Mouse (Mus musculus): ENCODE data around the gene Lmntd1.

The Lmntd1 gene

DNA sequence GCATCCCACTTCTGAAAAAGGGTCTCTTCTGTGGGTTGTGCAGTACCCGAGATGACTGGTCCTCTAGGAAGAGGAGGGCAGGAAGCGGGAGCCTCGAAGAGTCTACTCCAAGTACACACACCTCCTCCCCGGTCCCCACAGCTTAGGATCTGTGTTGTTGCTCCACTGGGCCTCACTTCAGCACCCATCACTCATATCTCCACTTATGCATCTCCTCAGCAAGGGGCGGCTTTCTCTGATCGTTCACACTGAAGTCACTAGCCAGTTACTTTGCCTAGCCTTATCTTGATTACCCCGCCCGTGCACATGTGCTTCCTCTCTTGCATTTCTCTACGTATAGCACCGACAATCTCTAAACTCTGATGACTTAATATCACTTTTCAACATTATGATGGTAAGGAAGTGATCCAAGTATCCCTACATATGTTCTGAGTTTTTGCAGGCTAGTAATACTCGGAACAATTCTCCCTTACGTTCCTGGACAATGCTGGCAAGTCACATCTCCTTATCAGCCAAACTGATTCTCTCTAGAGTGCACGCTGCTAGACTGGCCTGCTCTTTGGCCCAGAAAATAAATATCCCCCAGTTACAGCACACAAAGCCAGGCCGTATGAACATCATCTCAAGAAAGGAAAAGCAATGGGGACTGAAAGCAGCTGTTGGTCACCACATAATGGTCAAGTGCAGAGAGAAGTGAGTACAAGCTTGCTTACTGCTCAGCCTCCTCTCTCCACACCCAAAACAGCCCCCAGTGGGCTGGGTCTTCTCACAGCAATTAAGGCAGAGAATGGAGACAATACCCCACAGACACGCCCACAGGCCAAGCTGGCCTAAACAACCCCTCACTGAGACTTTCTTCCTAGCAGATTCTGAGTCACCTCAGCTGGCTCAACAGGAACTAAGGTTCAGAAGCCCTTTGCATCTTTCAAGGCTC lies 56.8 kb downstream of the Lmntd1 start:
- in situ Hi-C loops (cut with MboI): no loop called here

DNA sequence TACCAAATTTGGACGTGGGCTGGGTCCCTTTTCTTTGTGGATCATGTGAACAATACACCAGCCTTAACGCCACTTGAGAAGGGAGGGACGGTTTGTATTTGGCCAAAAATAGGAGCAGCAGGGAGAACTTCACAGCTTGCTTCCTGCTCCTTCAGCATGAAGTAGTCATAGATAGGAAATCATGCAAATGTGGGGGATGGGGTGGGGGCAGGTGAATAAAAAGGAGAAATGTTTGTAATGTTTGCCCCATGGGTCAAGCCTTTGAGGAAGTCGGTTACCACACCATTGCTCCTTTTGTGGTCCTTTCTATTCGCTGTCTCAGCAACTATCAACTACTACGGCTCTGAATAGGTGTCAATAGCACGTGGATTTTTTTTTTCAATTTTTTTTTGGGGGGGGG lies 60.9 kb downstream of the Lmntd1 start:
- in situ Hi-C loops (cut with MboI): no loop called here

DNA sequence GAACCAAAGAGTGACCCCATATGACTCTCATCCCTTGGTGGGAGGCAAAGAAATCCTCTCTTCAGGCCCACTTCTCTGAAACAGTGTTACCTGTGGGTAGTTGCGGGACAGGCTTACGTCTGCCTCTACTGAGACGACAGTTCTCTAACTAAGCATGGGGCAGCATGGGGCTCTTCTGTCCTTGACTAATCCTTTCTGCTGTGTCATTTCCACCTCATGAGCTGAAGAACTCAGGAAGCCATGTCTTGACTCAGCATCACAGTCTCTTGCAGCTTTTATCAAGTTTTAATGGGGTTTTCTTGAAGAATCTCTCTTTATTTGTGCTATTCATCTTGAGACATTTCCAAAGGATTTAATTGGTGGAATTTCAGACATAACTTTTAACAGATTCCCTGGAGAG lies 61.3 kb downstream of the Lmntd1 start:
- in situ Hi-C loops (cut with MboI): no loop called here

DNA sequence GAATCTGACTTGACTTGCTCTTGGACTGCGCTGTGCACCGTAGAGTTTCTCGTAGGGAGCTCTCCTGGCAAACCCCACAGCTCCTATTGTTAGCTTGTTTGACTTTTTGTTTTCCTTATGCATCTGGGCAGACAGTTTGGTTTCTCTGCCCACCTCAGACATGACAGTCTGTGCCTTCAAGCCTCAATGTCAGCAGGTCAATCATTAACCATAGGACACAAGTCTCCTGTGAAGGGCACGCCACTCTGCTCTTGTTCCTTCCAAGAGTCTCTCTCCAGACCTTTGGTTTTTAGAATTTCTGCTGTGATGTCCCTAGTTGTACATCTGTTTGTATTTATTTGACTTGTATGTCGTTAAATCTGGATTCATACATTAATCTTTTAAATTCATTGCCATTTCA lies 63.1 kb downstream of the Lmntd1 start:
- in situ Hi-C loops (cut with MboI): no loop called here

DNA sequence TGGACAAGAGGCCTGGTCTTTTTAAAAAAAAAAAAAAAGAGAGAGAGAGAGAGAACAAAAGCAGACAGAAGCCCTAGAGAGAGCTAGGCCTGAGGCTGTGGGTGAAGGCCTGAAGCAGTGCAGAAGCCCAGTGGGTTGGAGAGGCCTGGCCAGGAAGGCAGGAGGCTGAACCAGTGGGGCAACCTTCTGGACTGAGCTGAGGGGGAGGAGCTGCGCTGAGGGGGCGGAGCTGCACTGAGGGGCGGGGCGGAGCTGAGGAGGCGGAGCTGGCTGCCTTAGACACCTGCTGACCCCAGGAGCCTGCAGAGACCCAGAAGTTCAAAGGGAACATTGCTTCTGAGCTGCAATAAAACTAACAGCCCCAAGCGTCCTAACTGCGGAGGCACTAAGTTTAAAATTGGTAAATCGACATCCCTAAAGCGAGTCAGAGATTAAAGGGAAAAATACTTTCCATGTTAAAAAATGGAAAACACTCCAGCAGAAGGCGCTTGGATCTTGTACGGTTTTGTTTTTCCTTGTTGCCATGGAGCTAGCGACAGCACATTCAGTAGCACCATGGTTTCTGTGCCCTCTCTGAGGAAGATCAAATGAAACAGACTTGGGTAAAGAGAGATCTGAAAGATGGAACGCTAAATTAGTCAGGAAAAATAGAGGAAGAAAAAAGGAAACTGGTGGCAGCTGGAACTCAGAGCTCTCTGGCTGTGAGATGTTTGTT lies 68.0 kb downstream of the Lmntd1 start:
- in situ Hi-C loops (cut with MboI): no loop called here

DNA sequence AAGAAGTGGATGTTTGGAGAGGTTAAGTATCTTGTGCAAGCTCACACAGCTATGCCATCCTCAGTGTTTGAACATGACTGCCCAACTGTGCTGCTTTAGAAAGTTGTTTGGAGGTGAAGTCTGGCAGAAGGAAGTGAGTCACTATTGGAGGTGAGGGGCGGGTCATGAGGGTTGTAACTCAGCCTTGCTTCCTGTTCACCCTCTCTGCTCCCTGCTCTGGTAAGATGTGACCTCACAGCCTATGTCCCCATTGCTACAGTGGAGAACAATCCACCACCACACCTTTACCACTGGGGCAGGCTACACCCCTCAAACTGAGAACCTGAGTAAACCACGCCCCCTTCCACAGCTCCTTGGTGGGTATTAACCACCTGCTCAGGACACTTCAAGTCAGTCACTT lies 69.3 kb downstream of the Lmntd1 start:
- in situ Hi-C loops (cut with MboI): no loop called here

DNA sequence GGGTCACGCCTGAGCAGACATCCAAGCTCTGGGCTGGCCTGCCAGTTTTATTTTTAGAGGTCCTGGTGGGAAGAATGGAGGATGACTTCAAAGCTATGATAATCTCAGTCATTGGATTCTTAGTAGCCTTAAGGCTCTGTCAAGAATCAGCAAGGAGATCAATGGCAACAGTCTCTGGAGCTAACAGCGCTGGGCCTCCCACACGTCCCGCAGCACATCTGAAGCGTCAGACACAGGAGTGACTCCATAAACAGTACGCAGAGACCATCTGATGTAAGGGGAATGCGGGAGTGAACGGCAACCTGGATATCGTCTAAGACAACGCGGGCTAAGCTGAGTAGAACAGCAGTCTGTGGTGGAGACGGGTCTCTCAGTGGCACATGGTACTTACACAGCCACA lies 69.8 kb downstream of the Lmntd1 start:
- in situ Hi-C loops (cut with MboI): no loop called here

DNA sequence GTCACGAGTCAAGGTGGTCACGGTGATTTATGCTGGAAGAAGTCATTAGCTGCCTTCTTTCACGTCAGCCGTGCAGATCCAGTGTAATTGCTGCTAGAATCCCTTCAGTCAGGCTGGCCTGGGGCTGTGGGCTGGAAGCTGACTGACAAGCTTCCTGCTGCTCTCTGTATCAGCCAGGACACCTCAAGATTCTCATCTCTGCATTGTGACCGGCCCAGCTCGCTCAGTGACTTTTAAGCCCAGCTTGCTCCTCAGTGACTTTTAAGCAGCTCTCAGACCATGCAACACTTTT lies 74.6 kb downstream of the Lmntd1 start:
- in situ Hi-C loops (cut with MboI): no loop called here

DNA sequence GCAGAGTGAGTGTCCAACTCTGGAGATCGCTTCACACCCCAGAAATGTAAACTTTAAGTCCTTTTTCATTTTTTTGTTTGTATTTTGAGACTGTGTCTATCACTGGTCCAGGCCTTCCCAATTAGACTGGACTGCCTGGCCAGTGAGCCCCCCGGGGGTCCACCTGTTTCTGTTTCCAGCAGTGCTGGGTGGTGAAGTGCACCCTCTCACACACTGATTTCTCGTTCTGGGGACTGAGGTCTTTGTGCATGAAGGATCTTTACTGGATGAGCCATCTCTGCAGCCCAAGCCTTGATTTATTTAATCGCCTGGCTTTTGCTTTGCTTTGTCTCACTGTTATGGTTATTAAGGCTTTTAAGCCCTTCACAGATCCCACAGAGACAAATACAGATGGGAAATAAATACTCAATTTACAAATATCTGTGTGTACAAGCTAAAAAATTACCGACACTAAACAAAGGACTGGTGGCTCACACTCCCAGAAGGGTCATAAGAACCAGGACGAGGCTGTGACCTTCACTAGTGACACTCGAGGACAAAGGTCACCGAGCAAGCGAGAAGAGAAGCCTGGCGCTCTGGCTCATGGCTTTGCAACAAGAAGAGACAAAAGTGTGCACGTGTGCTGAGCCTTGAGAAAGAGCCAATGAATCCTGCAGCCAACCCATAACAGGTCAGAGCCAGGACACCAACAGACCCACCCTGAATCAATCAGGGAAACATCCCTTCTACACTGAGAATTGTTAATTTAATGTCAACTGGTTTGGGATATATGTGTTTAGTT lies 75.1 kb downstream of the Lmntd1 start:
- in situ Hi-C loops (cut with MboI): no loop called here

DNA sequence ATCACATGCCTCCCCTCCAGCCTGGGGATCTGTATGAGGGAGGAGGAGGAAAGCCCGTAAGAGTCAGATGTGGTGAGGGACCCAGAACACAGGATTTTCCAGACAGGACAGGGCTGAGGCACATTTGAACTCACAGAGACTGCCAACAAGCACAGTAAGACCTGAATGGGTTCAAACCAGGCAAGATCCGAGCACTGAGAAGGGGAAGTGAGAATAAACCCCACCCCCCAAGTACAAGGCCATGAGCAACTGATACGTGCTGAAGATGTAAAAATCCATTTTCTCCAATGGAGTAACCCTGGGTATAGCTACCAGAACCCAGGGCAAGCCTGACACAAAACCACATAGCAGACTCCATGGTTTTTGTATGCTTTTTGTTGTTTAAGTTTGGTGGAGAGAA lies 83.7 kb downstream of the Lmntd1 start:
- in situ Hi-C loops (cut with MboI): no loop called here

DNA sequence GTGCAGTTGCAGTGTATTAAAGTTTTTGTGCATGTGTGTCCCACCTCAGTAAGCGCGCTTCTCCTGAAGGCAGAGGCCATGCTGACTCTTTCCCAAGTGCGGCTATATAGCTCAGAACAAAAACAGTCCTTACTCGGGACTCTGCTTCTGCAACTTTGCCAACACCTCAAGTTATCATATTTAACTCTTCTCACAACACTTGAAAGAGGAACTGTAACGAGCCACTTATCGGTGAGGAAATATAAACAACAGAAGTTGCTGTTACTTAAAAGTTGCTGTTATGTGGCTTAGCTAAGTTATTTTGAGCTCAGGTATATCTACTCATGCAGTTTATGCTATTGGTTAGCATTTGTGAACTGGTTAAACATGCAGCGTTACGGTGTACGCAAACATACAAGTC lies 90.8 kb downstream of the Lmntd1 start:
- in situ Hi-C loops (cut with MboI): no loop called here

DNA sequence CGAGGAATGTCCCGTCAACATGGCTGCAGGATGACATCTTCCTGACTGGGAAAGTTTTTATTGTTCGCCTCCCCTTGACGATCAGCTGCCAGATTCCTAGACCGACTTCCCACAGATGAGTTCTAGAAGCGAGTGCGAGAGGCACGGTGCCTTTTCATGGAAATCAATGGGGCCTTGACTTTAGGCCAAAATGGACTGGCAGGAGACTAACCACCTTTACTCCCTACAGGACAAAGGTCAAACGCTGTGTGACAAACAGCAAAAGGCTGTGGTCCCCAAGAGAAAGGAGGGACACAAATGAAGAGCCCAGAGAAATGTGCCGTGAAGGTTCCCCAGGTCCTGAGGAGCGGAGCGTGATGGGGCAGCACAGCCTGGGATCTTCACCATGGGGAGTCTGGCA lies 91.5 kb downstream of the Lmntd1 start:
- in situ Hi-C loops (cut with MboI): no loop called here

DNA sequence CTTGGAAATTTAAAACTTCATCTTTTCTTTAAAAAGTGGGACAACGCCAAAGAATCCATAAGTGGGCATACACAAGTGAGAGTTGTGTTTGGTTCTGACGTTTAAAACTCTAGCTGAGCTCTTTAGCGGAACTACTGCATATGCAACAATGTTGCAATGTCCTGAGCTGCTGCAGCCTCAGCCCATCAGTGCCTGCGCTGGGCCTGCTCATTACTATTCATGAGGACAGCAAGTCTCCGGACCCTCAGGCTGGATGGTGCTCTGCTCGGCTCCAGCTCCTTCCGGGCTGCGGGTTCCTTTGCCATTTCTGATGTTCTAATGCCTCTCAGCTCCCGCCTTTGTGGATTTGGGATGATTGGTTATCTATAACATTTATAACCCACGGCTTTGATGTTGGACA lies 97.1 kb downstream of the Lmntd1 start:
- in situ Hi-C loops (cut with MboI): no loop called here

DNA sequence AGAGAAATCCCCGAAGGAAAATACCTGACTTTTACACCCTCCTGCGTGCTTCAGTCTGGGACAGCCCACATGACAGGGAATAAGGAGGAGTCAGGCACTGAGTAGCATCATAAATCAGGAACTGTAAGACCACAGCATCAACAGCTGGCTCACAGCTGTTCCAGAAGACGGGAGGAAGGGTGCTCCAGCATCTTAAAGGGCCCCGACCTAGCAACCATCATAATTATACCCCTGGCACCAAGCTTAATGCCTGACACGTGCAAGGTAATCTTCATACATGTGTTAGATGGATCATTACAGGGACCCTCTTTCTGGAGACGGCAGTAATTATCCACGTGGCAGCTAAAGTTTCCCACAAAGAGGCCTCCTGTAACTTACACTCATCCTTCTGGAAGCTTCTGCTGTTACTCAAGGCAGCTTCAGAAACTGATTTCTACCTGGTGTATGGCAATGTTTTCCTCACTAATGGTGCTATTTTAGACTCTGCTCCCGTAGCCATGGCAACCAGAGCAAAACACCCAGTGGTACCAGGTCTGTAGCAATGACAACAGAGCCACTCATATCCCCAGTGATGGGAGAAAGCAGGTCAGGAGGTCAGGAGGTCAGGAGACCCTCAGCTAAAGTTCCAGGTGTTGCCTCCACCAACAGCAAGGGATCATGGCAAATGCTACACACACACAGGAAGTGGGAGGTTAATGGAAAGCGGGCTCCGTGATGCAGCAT lies 98.1 kb downstream of the Lmntd1 start:
- in situ Hi-C loops (cut with MboI): no loop called here

DNA sequence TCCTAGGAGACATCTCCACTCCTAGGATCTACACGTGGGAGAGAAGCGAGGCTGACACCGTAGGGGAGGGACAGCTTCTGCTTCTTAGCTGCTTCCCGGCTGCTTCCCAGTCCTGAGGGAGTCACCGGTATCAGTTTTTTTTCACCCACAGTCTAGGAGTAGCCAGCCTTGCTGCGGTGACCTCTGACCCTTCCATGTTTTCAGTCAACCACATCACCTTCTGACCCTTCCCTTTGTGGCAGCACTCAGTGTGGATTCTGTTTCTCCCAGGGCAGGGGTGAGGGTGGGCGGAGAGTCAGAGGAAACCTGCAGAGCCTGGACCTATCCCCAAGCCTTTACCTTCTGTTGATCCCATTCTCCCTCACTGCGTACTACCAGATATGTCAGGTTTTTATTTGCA lies 102.9 kb downstream of the Lmntd1 start:
- in situ Hi-C loops (cut with MboI): no loop called here

DNA sequence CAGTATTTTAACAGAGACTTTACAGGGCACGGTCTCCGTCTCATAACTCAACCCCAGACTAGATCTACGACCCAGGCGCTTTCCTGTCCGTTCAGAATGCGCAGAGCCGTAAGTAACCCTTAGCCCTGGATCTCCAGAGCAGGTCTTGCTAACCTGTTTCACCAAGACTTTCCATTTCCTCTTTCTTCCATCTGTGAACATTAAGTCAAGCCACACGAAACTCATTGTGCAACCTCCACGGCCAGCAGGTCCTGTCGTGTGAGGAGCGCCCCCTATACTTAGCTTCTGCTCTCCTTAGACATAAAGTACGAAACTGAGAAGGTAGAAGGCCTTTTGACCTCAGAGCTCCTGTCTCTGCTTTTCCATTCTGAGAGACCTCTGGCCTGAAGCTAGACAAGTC lies 105.3 kb downstream of the Lmntd1 start:
- in situ Hi-C loops (cut with MboI): no loop called here

DNA sequence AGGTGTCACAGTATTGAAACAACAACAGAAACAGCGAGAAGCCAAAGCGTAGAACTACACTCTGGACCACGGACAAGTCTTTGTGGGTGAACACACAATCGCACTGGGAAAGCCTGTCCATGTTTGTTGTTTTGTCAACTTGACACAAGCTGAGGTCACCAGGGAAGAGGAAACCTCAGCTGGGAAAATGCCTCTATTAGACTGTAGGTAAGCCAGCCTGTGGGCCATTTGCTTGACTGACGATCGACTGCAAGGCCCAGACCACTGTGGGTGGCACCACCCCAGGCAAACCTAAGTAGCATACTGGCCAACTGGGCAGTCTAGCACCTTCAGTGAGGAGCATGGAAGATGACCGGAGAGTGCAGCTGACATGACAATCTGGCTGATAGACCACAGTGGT lies 112.4 kb downstream of the Lmntd1 start:
- in situ Hi-C loops (cut with MboI): no loop called here

DNA sequence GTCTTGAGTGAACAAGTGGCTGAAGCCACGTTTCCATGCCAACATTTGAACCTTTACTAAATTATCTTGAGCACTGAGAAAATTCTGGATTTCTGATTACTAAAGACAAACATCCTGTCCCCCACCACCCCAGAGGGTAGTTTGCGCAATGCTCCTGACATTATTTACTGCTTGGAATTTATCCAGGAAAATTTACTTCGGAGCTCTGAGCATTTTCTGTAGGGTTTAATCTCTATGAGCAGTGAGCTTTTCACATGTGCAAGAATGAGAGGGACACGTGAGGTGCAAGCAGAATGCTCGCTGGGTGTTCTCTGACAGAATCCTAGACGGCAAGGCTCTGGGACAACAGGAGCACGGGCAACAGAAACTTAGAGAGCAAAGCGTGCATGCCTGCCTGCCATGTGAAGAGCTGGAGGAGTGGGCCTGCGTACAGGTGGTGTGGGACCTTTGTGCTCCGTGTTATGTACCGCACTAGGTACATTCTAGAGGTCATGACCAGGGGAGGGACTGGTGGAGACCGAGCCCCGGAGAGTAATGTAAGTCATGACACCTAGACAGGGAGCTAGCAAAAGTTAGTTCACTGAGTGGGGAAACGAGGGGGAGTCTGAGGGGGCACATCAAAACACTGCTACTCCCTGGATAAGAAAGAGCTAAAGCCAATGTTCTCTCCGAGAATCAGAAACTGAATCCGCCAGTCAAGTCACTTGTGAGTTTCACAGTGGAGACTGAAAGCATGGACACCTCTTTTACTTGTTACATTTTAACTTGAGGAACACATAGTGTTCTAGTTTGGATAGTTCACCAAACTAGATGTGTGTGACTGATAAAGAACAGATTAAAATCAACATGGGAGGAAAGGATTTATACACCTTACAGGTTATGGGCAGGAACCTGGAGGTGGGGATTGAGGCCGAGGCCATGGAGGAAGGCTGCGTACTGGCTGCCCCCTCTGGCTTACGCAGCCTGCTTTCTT lies 114.3 kb downstream of the Lmntd1 start:
- in situ Hi-C loops (cut with MboI): no loop called here

DNA sequence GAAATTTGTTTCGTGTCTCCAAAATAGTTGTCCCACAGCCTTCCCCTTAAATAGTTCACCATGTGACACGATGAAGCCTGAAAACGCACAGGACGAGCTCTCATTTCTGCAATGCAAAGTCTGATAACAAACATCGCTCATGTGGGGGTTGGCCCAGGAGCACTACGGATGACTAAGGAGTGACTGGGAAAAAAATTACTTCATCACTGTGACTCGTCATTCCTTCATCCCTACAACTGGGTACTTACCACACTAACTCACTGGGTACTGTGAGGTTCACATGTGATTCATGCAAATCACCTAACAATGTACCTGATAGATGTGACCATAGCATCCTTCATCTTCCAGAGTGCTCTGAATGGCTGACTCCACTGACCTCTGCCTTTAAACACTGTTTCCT lies 118.4 kb downstream of the Lmntd1 start:
- in situ Hi-C loops (cut with MboI): no loop called here

DNA sequence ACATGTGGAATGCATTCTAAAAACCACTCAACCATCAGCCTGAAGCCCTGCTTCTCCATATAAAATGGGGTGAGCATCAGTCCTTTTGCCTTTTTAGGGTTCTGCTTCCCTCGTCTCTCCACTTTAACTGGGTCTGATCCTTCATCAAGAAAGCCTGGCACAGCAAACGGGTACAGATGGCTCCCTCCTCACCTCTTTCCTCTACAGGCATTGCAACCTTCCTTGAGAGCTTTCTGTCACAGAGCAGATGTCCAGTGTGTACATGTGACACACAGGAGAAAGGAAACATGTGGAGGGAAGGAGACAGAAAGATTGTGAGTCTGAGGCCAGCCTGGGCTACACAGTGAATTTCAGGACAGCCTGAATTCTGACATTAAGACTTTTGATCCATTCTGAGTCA lies 125.9 kb downstream of the Lmntd1 start:
- in situ Hi-C loops (cut with MboI): no loop called here
